Mouse (Mus musculus) frontal cortex, postnatal 25 days (tissue): ENCODE measurements around the gene Acaa1a.

Experiments used
- DNase-seq, 2 experiments: peaks; one replicate each; pipeline ENCODE4 v3.0.0; 2022; ENCODE audit warnings: low spot score in 2 of 2

Acaa1a gene

GRCm38 (mm10) chr9:119339558-119340211 lies at the start of gene Acaa1a:
TSS of gene Acaa1a (plus strand) at chr9:119339676.
- DNase-seq, result peak; percentile 36 to 48

DNA sequence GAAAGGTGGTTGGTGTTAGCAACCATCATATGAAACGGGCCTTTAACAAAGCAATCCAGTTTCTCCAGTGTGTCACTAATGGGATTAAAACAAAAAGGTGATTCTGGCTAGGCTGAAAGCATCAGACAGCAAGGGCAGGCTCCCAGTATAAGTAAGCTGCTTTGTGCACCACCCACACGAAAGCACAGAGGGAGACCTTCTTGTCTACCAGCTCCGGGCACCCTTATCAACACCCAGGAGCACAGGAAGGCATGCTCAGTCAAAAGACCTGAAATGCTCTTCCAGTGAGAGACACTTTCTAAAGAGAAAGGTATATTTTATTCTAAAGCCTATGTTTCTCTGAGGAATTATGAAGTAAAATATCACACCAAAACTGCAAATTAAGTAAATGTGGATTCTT lies 48.7 kb upstream of the Acaa1a start:
- DNase-seq, result no peak

- DNase-seq, result no peak
These were observed 41.8 kb upstream of the Acaa1a start for GRCm38 (mm10) chr9:119297696-119298095.

GRCm38 (mm10) chr9:119298563-119298962 lies 40.9 kb upstream of the Acaa1a start:
- DNase-seq, result no peak

DNA sequence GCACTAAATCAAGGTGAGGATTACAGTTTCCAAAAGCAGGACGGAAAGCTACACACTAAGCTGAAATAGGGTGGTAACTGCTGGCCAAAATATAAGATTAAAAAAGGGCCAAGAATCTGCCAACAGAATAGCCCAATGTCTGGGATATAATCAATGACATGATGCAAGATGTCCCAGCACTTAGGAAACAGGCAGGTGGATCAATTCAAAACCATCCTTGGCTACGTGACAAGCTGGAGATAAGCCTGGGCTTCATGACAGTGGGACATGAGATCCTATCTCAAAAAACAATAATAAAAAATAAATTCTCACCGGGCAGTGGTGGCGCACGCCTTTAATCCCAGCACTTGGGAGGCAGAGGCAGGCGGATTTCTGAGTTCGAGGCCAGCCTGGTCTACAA lies 33.6 kb upstream of the Acaa1a start:
- no peak for DNase-seq

DNA sequence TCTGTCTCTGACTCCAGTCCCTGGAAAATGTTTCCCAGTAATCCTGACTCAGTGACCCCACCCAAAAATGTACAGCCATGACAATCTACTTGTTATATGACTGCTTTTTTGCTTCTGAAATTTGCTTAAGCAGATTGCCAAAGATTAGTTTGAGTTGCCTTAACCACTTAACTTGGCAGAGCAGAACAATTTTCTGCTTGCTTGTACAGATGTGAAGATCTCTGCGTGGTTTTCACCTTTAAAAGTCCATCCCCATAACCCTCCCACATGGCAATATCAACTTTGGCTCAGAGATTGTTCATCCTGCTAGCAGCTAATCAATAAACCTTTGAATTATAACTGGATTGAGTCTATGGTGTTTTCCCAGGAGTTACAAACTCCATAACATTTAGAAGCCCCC lies 30.4 kb upstream of the Acaa1a start:
- DNase-seq, result no peak

DNA sequence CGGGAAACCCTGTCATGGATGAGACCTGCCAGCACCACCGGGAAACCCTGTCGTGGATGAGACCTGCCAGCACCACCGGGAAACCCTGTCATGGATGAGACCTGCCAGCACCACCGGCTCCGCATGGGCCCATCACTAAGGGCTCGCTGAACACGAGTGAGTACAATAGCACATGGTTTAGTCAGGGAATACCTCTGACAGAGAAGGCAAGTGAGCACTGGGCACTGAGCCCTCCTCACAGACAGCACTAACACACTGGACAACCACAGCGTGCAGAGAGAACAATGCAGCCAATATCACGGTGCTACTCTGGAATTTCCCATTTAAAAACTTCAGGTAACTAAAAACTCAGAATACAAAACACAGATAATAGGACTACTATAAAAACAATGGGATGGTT lies 26.4 kb upstream of the Acaa1a start:
- DNase-seq, result no peak

DNA sequence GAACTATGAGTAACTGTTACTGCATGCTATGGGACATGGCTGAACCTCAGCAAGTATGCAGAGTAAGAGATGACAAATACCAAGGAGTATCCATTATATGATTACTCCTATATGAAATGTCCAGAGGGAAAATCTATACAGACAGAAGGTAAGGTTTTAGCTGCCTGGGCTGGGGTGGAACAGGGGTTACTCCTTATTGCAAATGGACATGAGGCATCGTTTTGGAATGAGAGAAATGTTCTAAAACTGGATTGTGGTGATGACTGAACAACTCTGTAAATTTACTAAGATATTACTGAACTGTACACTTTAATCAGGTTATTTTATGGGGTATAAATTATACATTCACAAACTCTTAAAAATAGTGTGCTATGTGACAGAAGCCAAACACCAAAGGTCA lies 20.6 kb upstream of the Acaa1a start:
- no peak for DNase-seq

DNA sequence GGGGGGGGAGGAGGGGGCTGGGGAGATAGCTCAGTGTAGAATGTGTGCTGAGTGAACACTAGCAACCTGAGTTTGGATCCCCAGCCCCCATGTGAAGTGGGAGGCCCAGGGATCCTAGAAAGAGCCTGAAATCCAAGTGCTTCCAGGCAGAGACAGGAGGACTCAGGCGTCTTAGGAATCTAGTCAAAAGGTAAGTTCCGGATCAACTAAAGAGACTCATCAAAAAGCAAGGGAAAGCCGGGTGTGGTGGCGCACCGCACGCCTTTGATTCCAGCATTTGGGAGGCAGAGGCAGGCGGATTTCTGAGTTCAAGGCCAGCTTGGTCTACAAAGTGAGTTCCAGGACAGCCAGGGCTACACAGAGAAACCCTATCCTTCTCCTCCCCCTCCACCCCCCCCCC lies 19.0 kb upstream of the Acaa1a start:
- no peak for DNase-seq

- DNase-seq, result no peak
These were observed 18.5 kb upstream of the Acaa1a start for GRCm38 (mm10) chr9:119320946-119321345.

DNA sequence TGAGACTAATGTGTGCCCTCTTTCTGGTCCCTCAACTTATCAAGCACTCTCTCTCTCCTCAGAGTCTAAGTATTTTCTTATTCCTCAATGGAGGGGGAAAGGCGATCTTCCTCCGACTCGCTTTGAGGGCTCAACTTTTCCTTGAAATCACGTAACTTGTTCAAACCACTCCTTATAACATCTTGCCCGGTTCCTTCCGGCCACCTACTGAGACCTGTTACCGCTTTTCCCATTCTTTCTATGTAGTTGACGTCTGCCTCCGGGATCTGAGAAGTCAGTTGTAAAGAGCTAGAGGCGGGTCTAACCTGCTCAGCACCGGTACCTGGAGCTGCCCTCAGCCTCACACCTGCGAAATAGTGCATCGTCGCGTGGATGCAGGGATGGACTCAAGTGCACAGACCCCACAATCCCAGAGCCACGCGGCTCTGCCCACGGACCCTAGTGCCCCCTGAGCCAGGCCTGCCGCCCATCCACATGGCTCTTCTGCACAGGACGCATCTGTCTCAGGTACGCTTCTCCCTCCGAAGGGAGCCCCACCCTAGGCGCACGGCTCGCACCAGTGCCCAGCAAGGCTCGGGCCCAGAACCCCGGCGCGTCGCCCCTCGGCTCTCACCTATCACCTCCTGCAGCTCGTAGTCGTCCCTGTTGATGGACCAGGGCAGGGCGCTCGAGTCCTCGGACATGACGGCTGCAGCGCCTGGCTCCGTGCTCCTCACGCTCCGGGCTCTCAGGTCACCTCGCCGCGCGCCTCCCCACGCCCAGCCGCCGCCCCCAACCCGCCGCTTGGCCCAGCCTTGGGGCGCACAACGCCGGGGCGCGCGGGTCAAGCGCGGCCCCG lies 17.9 kb upstream of the Acaa1a start:
- peak in 1 of 2 experiments; percentile 25 for DNase-seq

DNA sequence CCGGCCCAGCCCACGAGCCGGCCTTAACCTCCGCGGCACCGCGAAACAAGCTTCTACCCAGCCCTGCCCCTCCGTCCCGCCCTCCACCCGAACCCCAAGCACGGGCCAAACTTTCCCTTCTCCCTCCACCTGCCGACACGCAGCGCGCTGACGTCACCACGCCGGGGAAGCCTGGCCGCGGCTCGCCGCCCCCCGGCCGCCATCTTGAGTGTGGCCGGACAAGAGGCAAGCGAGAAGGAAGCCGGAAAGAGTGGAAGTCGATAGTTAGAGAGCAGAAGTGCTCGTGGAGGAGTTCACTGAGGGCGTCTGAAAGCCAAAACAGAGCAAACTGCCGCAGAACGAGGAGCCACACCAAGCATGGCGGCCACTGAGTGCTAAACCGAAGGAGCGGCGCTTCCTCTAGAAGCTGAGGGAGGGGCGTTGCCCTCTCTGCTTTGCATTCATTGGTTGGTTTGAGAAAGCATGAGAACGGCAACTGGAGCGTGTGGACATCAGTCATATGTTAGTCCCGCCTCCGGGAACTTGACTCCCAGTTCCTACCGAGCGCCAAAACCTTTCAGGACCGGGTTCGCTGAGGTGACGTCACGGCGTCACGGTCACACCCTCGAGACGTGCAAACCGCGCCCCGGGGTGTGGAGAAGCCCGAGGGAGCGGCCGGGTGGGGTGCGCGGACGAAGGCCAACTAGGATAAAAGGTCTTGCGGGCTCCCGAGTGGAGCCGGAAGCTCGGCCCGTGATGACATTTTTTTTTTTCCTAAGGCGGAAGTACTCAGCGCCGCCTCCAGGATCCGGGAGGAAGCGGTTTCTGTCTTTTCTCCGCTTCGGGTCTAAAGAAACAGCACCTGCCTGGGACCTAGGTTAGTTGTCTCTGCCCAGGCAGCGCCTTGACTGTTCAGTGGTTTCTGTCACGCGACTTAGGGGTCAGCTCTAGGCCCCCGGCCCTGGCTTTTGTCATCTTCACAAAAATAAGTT lies 16.9 kb upstream of the Acaa1a start, which contains the start of gene Oxsr1:
Gene Oxsr1 (minus strand): TSS at position 139 of the 971 bp plus-strand sequence.
- peak; percentile 98 for DNase-seq

DNA sequence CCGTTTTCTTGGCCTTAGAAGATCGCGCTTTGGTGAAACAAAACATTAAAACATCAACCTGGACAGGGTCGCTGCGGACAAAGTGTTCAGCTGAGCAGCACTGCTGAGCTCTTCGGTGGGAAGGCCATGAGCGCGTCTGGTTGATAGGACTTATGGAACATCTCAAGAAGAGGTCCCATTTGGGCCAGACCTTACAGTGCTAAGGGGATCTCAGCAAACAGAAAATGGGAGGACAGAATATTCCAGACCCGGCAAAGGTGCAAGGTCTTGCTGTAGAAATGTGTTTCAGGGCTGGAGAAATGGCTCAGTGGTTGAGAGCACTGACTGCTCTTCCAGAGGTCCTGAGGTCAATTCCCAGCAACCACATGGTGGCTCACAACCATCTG lies 16.2 kb upstream of the Acaa1a start:
- DNase-seq, result no peak

- no peak for DNase-seq
These were observed 15.3 kb upstream of the Acaa1a start for GRCm38 (mm10) chr9:119324130-119324529.

- no peak for DNase-seq
These were observed 11.0 kb upstream of the Acaa1a start for GRCm38 (mm10) chr9:119328488-119328887.

DNA sequence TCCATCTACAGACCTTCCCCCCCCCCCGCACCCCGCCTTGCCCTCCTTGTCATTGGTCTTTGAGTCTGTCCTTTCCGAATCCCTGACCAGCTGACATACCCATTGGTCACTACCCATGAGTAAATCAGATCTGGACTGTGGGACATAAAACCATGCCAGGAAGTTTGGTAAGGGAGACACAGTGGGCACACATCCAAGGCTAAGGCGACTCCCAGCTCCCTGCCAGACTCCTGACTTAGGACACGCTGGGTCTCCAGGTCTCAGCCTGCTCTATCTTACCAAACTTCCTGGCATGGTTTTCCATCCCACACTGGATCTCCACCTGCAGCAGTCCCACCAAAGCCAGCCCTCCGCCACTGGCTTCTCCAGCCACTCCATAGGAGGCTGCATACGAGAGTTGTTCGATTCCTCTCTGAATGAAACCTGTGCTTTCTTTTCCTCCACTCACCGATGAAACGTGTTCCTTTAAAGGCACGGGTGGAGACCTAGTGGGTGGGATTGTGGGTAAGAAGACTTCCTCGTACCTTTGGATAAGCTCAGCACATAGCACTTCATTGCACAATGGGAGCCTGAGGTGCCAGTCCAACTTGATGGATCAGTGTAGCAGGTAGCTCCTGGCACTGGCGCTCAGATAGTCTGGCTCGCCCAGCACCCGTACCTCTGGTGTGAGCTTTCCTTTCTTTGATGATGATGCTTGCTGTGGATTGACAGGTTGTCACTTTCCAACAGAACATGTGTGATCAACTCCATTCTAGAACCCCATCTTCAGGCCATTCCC lies 9.1 kb upstream of the Acaa1a start:
- DNase-seq, result no peak

GRCm38 (mm10) chr9:119334324-119334723 lies 5.2 kb upstream of the Acaa1a start:
- peak in 1 of 2 experiments; percentile 22 for DNase-seq

DNA sequence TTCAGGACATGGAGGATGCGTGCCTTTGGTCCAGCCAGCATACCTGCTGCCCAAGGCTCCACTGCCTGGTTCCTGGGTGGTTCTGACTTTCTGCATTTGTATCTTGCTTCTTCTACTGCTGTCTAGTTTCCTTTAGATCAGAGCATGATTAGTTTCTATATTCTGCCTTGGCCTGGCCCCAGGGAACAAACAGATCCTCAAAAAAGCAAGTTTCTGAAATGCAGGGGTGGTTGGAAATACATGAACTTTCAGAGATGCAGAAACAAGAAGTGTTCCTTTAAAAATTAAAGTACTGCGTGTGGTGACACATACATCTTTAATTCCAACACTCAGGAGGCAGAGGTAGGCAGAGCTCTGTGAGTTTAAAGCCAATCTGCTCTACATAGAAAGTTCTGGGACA lies 4.6 kb upstream of the Acaa1a start:
- DNase-seq, result no peak

DNA sequence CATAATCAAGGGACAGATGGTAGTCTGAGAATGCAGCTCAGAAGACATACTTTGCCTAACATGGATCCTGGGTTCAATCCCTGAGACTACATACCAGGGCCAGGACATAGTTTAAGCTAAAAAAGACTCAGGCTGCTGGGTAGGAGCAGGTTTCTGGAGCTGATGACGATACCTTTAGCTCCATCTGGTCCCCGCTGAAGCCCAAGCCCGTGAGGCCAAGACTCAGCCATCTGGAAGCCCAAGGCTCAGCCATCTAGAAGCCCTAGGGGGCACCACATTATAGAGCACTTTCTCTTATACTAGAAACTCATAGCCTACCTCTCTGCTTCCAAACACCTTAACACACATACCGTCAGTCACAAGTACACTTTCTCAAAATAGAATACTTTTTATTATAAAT lies 3.9 kb upstream of the Acaa1a start:
- DNase-seq, result no peak

DNA sequence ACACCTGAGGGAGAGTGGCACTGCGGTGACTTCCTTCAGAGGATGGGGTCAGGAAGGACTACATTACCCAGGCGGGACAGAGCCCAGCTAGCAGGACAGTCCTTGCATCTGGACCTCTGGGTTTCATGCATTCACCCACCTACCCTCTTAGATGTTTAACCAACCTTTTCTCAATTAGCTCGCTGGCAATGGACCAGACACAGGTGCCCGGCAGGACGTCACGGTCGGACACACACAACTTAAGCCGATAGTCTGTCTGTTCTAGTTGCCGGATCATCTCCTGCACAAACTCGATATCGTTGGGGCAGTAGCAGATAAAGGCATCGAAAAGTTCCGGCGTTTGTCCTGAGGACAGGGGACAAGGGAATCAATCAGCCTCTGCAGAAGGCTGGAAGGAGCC lies 1.6 kb upstream of the Acaa1a start:
- no peak for DNase-seq

- DNase-seq, result no peak
These were observed 1.1 kb upstream of the Acaa1a start for GRCm38 (mm10) chr9:119338350-119338749.
